Mouse (Mus musculus) heart, embryonic 14.5 days (tissue): ENCODE data around the gene Clint1. TPM values are rescaled to one million over a fixed set of nuclear protein-coding genes. Genes with fewer than 3 reads are reported as not detected.
A peak's percentile ranks its signal among the peaks of the same experiment; 100 is the strongest.

Experiments
- ATAC-seq: fragments of 200-750 bp; cut with Nextera tagmentation; 2 replicates; pipeline ENCODE4 v1.8.0; 2017; ENCODE audit warnings: low read depth, moderate TSS enrichment; ENCODE audit not compliant: insufficient number of reproducible peaks, insufficient read depth, low FRiP score
- H3K27ac ChIP-seq, 2 experiments: fragments of 200-500 bp in 1 of 2; fragments of 300-500 bp in 1 of 2; sonication (generic) in 1 of 2; replicated peaks in 1 of 2; 2 replicates each; pipeline ENCODE4 v1.5.1; 2012 to 2014; ENCODE audit warnings: low read depth in 2 of 2, low read length in 2 of 2, control low read depth in 1 of 2, mild to moderate bottlenecking in 1 of 2, mixed read lengths in 1 of 2; ENCODE audit not compliant: control insufficient read depth in 1 of 2, insufficient read depth in 1 of 2
- H3K27me3 ChIP-seq: fragments of 300-500 bp; sonication (generic); 2 replicates; pipeline ENCODE4 v1.6.1; 2014; ENCODE audit warnings: mild to moderate bottlenecking, low read length, control low read depth; ENCODE audit not compliant: control insufficient read depth, insufficient read depth
- H3K36me3 ChIP-seq: fragments of 300-500 bp; sonication (generic); 2 replicates; pipeline ENCODE4 v1.6.1; 2014; ENCODE audit warnings: mild to moderate bottlenecking, control low read depth, low read length, mixed read lengths; ENCODE audit not compliant: control insufficient read depth, insufficient read depth
- H3K4me1 ChIP-seq, 2 experiments: fragments of 200-500 bp in 1 of 2; fragments of 300-500 bp in 1 of 2; sonication (generic) in 1 of 2; 2 replicates each; pipeline ENCODE4 v1.6.1; 2012 to 2014; ENCODE audit warnings: low read length in 2 of 2, control low read depth in 1 of 2, mixed read lengths in 1 of 2; ENCODE audit not compliant: control insufficient read depth in 2 of 2, insufficient read depth in 2 of 2
- H3K4me2 ChIP-seq: fragments of 300-500 bp; sonication (generic); 2 replicates; pipeline ENCODE4 v1.6.1; 2014; ENCODE audit warnings: mild to moderate bottlenecking, low read length
- H3K4me3 ChIP-seq, 2 experiments: fragments of 200-500 bp in 1 of 2; fragments of 300-500 bp in 1 of 2; sonication (generic) in 1 of 2; 2 replicates each; pipeline ENCODE4 v1.5.1; 2012 to 2014; ENCODE audit warnings: low read length in 2 of 2, mild to moderate bottlenecking in 2 of 2, control low read depth in 1 of 2, low read depth in 1 of 2, moderate library complexity in 1 of 2; ENCODE audit not compliant: control insufficient read depth in 1 of 2, insufficient read depth in 1 of 2
- H3K9ac ChIP-seq: fragments of 300-500 bp; sonication (generic); 2 replicates; pipeline ENCODE4 v1.6.1; 2014; ENCODE audit warnings: mild to moderate bottlenecking, low read length
- H3K9me3 ChIP-seq: fragments of 300-500 bp; sonication (generic); 2 replicates; pipeline ENCODE4 v1.6.1; 2016; ENCODE audit warnings: low read length, control low read depth; ENCODE audit not compliant: control insufficient read depth
- WGBS: fragments of 180-500 bp; shearing (Covaris S2); extraction: QIAGEN DNeasy Blood & Tissue Kit; methylation state at CpG from one replicate; pipeline ENCODE4 v1.1.7; 2014; 5-methylcytosine and 5-hydroxymethylcytosine counted together
- polyA plus RNA-seq: library from polyadenylated mRNA; unstranded; fragments of >200 nt; fragmentation: Nextera tagmentation; extraction: Ambion mirVana; gene quantifications from 2 replicates; pipeline ENCODE4 v1.2.1, GENCODE M21; 2014

Clint1 gene
- polyA plus RNA-seq, 1 experiment from 2014 or later = 48.7 TPM

GRCm38 (mm10) chr11:45908894-45909293 lies 57.0 kb downstream of the Clint1 start:
- 96% methylated on average over 7 of the region's 7 CpGs for WGBS
- peaks cover 75% of the 10 kb centered on the region for H3K36me3 ChIP-seq
- H3K9me3 ChIP-seq = no peaks in the 10 kb centered on the region

GRCm38 (mm10) chr11:45910701-45911100 lies 58.9 kb downstream of the Clint1 start:
- Histone ChIP-seq H3K4me2 (no peak overlapping the region), H3K27ac (no peak overlapping the region), H3K9ac (no peak overlapping the region), H3K9me3 (no peaks in the 10 kb centered on the region), H3K4me1 (no peaks in the 10 kb centered on the region), H3K4me3 (no peak overlapping the region), H3K36me3 (peaks cover 67% of the 10 kb centered on the region), H3K27me3 (no peaks in the 10 kb centered on the region)
- 97% methylated on average over 5 of the region's 5 CpGs for WGBS
- ATAC-seq = no peak

More at GRCm38 (mm10) chr11:45908894-45909293, 57.0 kb downstream of the Clint1 start:
- no peak overlapping the region for H3K27ac ChIP-seq
- H3K4me1 ChIP-seq = no peaks in the 10 kb centered on the region
- no peak for ATAC-seq
- no peaks in the 10 kb centered on the region for H3K27me3 ChIP-seq
- H3K4me3 ChIP-seq = no peak overlapping the region
- H3K9ac ChIP-seq = no peak overlapping the region
- no peak overlapping the region for H3K4me2 ChIP-seq

GRCm38 (mm10) chr11:45916196-45916595 lies 64.3 kb downstream of the Clint1 start:
- Histone ChIP-seq H3K4me1 (peaks cover 0 to under 1% of the 10 kb centered on the region in 2 experiments; a peak in 1 of 4 replicates), H3K9me3 (no peaks in the 10 kb centered on the region)
- 84% methylated on average over 10 of the region's 10 CpGs for WGBS

GRCm38 (mm10) chr11:45918018-45918417 lies 66.2 kb downstream of the Clint1 start:
- no peak overlapping the region for H3K9ac ChIP-seq
- no peak overlapping the region for H3K4me3 ChIP-seq
- no peaks in the 10 kb centered on the region for H3K27me3 ChIP-seq
- H3K4me2 ChIP-seq = no peak overlapping the region
- no peak for ATAC-seq
- H3K9me3 ChIP-seq = no peaks in the 10 kb centered on the region
- no peak overlapping the region for H3K27ac ChIP-seq
- 93% methylated on average over 6 of the region's 6 CpGs for WGBS
- H3K4me1 ChIP-seq = peaks cover 0 to 4% of the 10 kb centered on the region in 2 experiments; a peak in 1 of 4 replicates
- H3K36me3 ChIP-seq = 0 out of 2 replicates have a peak, but pooled peaks cover 2% of the 10 kb centered on the region

More at GRCm38 (mm10) chr11:45916196-45916595, 64.3 kb downstream of the Clint1 start:
- Histone ChIP-seq H3K4me3 (no peak overlapping the region), H3K27ac (no peak overlapping the region), H3K27me3 (no peaks in the 10 kb centered on the region), H3K4me2 (no peak overlapping the region), H3K36me3 (peaks cover 16% of the 10 kb centered on the region), H3K9ac (no peak overlapping the region)
- no peak for ATAC-seq

GRCm38 (mm10) chr11:45918836-45919235 lies 67.0 kb downstream of the Clint1 start:
- no peak overlapping the region for H3K27ac ChIP-seq
- H3K9me3 ChIP-seq = no peaks in the 10 kb centered on the region
- no peak overlapping the region for H3K9ac ChIP-seq
- 62% methylated on average over 4 of the region's 4 CpGs for WGBS
- no peaks in the 10 kb centered on the region for H3K36me3 ChIP-seq
- no peak overlapping the region for H3K4me3 ChIP-seq
- no peaks in the 10 kb centered on the region for H3K27me3 ChIP-seq
- ATAC-seq = no peak
- peaks cover 0 to 4% of the 10 kb centered on the region in 2 experiments; a peak in 1 of 4 replicates for H3K4me1 ChIP-seq
- H3K4me2 ChIP-seq = no peak overlapping the region

- ATAC-seq = no peak
- 63% methylated on average over 8 of the region's 8 CpGs for WGBS
- Histone ChIP-seq H3K9me3 (no peaks in the 10 kb centered on the region), H3K36me3 (no peaks in the 10 kb centered on the region), H3K4me1 (peaks cover 0 to 4% of the 10 kb centered on the region in 2 experiments; a peak in 1 of 4 replicates), H3K4me3 (no peak overlapping the region), H3K27ac (no peak overlapping the region), H3K4me2 (peak overlapping the region; percentile 29; the same call in 1 of the 2 replicates), H3K27me3 (no peaks in the 10 kb centered on the region), H3K9ac (0 out of 2 replicates have a peak overlapping the region, but pooled peaks have one; percentile 5)
Observed at GRCm38 (mm10) chr11:45921026-45921425, 69.2 kb downstream of the Clint1 start.

GRCm38 (mm10) chr11:45921480-45921898 lies 69.6 kb downstream of the Clint1 start:
- no peaks in the 10 kb centered on the region for H3K9me3 ChIP-seq
- no peak overlapping the region for H3K4me3 ChIP-seq
- H3K27ac ChIP-seq = no peak overlapping the region
- ATAC-seq = no peak
- no peaks in the 10 kb centered on the region for H3K36me3 ChIP-seq
- H3K9ac ChIP-seq = 0 out of 2 replicates have a peak overlapping the region, but pooled peaks have one; percentile 5
- H3K4me1 ChIP-seq = peaks cover 0 to 4% of the 10 kb centered on the region in 2 experiments; a peak in 1 of 4 replicates
- peak overlapping the region; percentile 29; the same call in 1 of the 2 replicates for H3K4me2 ChIP-seq
- 21% methylated on average over 10 of the region's 10 CpGs for WGBS
- H3K27me3 ChIP-seq = no peaks in the 10 kb centered on the region

- H3K27ac ChIP-seq = no peak overlapping the region
- no peaks in the 10 kb centered on the region for H3K27me3 ChIP-seq
- peaks cover 9% of the 10 kb centered on the region for H3K36me3 ChIP-seq
- H3K9me3 ChIP-seq = no peaks in the 10 kb centered on the region
- H3K4me3 ChIP-seq = no peak overlapping the region
- H3K9ac ChIP-seq = no peak overlapping the region
- H3K4me1 ChIP-seq = peaks cover 0 to 4% of the 10 kb centered on the region in 2 experiments; a peak in 1 of 4 replicates
- 76% methylated on average over 6 of the region's 6 CpGs for WGBS
- ATAC-seq = no peak
- no peak overlapping the region for H3K4me2 ChIP-seq
Observed at GRCm38 (mm10) chr11:45925436-45925835, 73.6 kb downstream of the Clint1 start.
